Mouse (Mus musculus): ENCODE measurements at regions not wholly inside any gene's neighbourhood (a gene's known extent, or its start where the extent isn't known, plus 50 kb on each side); places are given as distances from the start of the nearest gene placed in this dataset.

- TF ChIP-seq CTCF (IDR thresholded peaks at IDR 0.05; ENCODE audit: control insufficient read depth, insufficient read depth, insufficient replicate concordance, low read depth, low read length) (no peak), POLR2A (IDR thresholded peaks at IDR 0.05; ENCODE audit: control insufficient read depth, low read depth, low read length) (no peak)
Observed at GRCm38 (mm10) chr17:3022245-3022935, 92.4 kb upstream of the Scaf8 start.

All from testis, adult 2 months (tissue).